8 mouse cellular contexts compared by ENCODE assay signal in the genomic region with DNA sequence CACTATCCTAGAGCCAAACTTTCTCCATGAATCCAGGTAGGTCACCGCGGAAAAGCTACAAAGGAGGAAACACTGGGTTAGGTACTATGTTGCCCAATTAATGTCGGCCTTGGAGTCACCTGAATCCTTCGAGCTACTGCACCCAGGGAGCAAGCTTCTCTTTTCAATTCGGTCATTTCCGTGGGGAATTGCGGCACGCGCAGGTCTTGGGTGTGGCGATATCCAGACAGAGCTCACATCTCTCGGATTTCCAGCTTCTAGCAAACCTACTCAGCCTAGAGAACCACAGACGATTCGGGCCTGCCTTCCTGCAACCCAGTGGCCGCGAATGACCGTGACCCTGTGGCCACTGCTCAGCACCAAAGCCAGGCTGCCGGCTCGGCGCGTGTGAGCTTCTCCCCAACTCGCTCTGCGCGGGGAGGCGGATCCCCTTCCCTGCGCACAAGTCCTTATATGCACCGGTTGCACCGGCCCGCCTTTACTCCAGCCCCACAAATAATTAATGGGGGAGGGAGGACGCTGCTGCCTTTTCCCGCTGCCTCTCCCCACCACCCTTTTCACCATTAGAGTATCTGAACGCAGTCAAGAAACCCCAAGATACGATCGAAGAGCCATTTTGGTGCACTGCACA. TPM values are rescaled to one million over a fixed set of nuclear protein-coding genes. Genes with fewer than 3 reads are reported as not detected.
A peak's percentile ranks its signal among the peaks of the same experiment; 100 is the strongest.
DNase-seq lines count a peak whose midpoint lies in the region; ATAC-seq and TF ChIP-seq lines count a peak whose summit lies in the region.

No protein-coding gene starts in this region.

- H3K9ac ChIP-seq in hindbrain, embryonic 14.5 days = peak overlapping the region; percentile 96

- in situ Hi-C loops in Patski (cut with MboI; ENCODE audit: low pct_unique_long_range_greater_than_20kb) = loop anchor here (5.0 to 10.0 kb wide), 2 partner anchors 85 to 482 kb away; no protein-coding TSS in a partner anchor

- peak; percentile 27 for ATAC-seq in Patski
- peak; percentile 56 for ATAC-seq in hindbrain, embryonic 14.5 days (ENCODE audit: low FRiP score)

- POLR2A ChIA-PET in Patski (lab: Charles Lee) = interaction anchor here (0.6 to 1.6 kb wide), 9 partner anchors 11 to 540 kb away, joined by 3 to 14 read pairs (median 4); no protein-coding TSS in a partner anchor

- peak overlapping the region; percentile 77 for H3K4me3 ChIP-seq in hindbrain, embryonic 14.5 days (replicated peaks; ENCODE audit: low read length)
- peak overlapping the region; percentile 79 for H3K4me3 ChIP-seq in left cerebral cortex, adult 2 months
- H3K4me3 ChIP-seq in macrophage (ENCODE audit: inconsistent target) = peak overlapping the region; percentile 33

- CTCF ChIA-PET in Patski (lab: Charles Lee) = interaction anchor here (1.1 to 2.6 kb wide), 9 partner anchors 11 to 281 kb away, joined by 3 to 11 read pairs (median 6); no protein-coding TSS in a partner anchor

- H3K27ac ChIP-seq in hindbrain, embryonic 14.5 days = peak overlapping the region; percentile 96
- peak overlapping the region; percentile 99 for H3K27ac ChIP-seq in left cerebral cortex, adult 2 months
- no peak overlapping the region for H3K27ac ChIP-seq in macrophage

- TF ChIP-seq CTCF in Patski (IDR thresholded peaks at IDR 0.05) = no peak
- TF ChIP-seq CTCF in left cerebral cortex, adult 2 months (IDR thresholded peaks at IDR 0.05) = no peak

- intact Hi-C loops in left cerebral cortex, adult 2 months (cut with DNase I) = loop anchor here (1.0 to 5.0 kb wide), 5 partner anchors 70 to 485 kb away; no protein-coding TSS in a partner anchor

- no peaks in the 10 kb centered on the region for H3K9me3 ChIP-seq in hindbrain, embryonic 14.5 days (ENCODE audit: control insufficient read depth, low read length)

- DNase-seq in Patski (ENCODE audit: low read depth, low spot score) = peak; percentile 34
- peak; percentile 68 for DNase-seq in cerebellum, adult 8-10 months
- DNase-seq in frontal cortex, postnatal 36 days (ENCODE audit: low spot score in 2 of 2) = peak; percentile 69
- DNase-seq in hindbrain, embryonic 14.5 days (ENCODE audit: low spot score) = peak; percentile 65
- peak; percentile 66 to 74 for DNase-seq in left cerebral cortex, adult 2 months (ENCODE audit: extremely low spot score in 1 of 2, low spot score in 2 of 2)
- DNase-seq in right cerebral cortex, postnatal 25 days = peak; percentile 78
- DNase-seq in urinary bladder, postnatal 36 days (ENCODE audit: low spot score in 2 of 2) = peak; percentile 41 to 49

- H3K27me3 ChIP-seq in Patski = no peaks in the 10 kb centered on the region
- no peaks in the 10 kb centered on the region for H3K27me3 ChIP-seq in hindbrain, embryonic 14.5 days (ENCODE audit: control insufficient read depth, insufficient read depth, low read length)

- peak overlapping the region; percentile 87 for H3K4me2 ChIP-seq in hindbrain, embryonic 14.5 days (replicated peaks)

- H3K79me2 ChIP-seq in macrophage (ENCODE audit: inconsistent target) = no peaks in the 10 kb centered on the region

- under 1% methylated on average over 33 of the region's 33 CpGs for WGBS in hindbrain, embryonic 14.5 days
- WGBS in macrophage (ENCODE audit: missing documents) = under 1% methylated on average over 32 of the region's 33 CpGs

- H3K4me1 ChIP-seq in hindbrain, embryonic 14.5 days (replicated peaks; ENCODE audit: control insufficient read depth, insufficient read depth, low read length) = peaks cover 22% of the 10 kb centered on the region

- H3K36me3 ChIP-seq in hindbrain, embryonic 14.5 days (replicated peaks; ENCODE audit: control insufficient read depth, insufficient read depth) = no peaks in the 10 kb centered on the region
- no peaks in the 10 kb centered on the region for H3K36me3 ChIP-seq in macrophage (ENCODE audit: inconsistent target)

RNA-seq across cellular contexts. Expression of a gene that starts 0.5 kb away (rescaled TPM):
- polyA plus RNA-seq in Patski (2021) (20.7 TPM), macrophage (2018) (0.07 to 0.20 TPM (median 0.16 TPM) in 3 replicates)
- 86.0 and 97.5 TPM in 2 replicates for polyA plus RNA-seq in hindbrain, embryonic 14.5 days (2014; fragmentation: Nextera tagmentation; extraction: Ambion mirVana)
- 100 to 1,000 TPM; 205 to 221 TPM for total RNA-seq in left cerebral cortex, adult 2 months (2021)
- total RNA-seq in macrophage (2018; cell fraction: chromatin; rRNA removed) = 1 to 10 TPM in 23 of 26 experiments, under 1 TPM in 3; 0.69 to 7.5 (median 2.9) TPM
- total RNA-seq in macrophage (2018; cell fraction: cytosol; rRNA removed) = 1 to 10 TPM in 7 of 26 experiments, under 1 TPM in 19; 0.14 to 1.8 (median 0.44) TPM
- 1 to 10 TPM in 24 of 26 experiments, under 1 TPM in 2; 0.90 to 8.8 (median 2.7) TPM for total RNA-seq in macrophage (2018; cell fraction: nucleus; rRNA removed)

Comparison
In these comparisons a context has a peak if more than half of its experiments do, and no peak if none do; other contexts are left out.
1. RNA of a gene that starts 0.5 kb away (polyA plus RNA-seq): 86.0 to 97.5 TPM in hindbrain, embryonic 14.5 days and 20.7 TPM in Patski (single experiment); 0.07 to 0.20 TPM in macrophage; every median in the first group is over 10 times any median in the second.
2. Peak in every context shown above with its lines, with median percentiles within 50 percentile points of each other: DNase-seq and H3K4me3 ChIP-seq.